Mouse (Mus musculus): ENCODE measurements around the gene Efl1.
"Not testable (repeated sequence)": the region's sequence is repeated elsewhere in the genome, so short reads cannot be mapped to it uniquely, and the experiment has no call there.

The Efl1 gene

DNA sequence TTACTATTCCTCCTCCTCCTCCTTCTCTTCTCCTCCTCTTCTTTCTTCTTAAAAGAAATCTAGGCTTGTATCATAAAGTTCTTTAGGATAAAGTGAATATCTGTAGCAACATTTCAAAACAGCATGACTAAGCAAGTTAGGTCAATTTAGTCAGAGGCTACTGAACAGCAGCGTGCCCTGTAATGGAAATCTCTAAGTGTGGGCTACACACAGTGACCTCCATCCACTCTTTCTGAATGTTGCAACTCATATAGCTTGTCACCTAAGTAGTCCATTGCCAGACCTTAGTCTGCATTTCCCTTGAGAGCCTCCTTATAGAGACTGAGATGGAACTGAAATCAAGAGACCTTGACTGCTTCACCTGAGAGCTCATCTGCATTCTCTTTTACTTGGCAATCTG is 116.5 kb downstream of the Efl1 start:
- no peak for DNase-seq

DNA sequence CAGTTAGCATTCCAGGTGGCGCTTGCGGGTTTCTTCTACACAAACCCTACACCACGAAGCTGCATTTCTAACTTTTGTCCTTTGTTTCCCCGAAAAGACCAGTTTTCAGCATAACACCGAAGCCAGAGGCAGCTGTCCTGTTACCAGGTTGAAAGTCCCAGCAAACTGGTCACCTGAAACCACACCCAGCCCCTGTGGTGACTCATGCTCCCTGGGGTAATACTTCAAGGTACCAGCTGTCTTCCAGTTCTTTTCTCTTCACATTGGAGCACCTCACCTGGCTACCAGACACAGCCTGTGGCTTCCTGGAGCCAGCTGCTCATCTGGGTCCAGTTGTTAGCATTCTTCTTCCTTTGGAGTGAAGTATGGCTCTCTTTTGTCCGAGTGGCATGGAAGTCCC is 118.2 kb downstream of the Efl1 start:
- DNase-seq: no peak

DNA sequence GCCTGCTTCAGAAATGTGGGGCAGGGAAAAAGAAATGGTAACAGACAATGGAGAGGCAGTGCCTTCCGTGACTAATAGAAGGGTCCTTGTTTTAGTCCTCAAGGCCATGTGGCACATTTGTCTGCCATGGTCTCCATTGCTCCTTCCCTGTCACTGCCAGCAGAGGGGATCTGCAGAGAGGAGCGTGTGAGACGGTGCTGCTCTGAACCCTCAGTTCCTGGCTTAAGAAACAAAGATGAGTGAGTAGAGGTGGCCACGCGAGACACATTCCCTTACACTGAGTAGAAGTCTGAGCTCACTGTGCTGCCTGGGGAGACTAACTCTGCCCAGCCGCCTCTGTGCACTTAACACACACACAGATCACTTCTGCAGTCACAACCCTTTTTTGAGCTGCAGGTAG is 121.8 kb downstream of the Efl1 start:
- DNase-seq: peak; percentile 32

DNA sequence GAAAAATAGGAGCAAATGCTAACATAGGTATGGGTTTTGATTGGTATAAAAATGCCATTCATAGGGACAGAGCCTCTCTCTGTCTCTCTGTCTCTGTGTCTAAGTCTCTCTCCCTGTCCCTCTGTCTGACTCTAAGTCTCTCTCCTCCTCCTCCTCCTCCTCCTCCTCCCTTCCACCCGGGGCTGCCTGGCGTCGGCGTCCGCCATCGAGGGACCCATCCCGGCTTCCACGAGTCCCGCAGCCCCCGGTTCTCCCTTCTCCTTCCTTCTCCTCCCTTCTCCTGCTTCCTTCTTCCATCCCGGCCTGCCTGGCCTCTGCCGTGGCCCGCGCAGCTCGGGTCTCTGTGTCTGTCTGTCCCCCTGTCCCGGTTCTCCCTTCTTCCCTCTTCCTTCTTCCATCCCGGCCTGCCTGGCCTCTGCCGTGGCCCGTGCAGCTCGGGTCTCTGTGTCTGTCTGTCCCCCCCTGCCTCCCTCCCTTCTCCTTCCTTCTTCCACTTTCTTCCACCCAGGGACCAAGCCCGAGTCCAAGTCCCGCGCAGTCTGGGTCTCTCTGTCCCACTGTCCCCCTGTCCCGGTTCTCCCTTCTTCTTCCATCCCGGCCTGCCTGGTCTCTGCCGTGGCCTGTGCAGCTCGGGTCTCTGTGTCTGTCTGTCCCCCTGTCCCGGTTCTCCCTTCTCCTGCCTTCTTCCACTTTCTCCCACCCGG is 122.7 kb downstream of the Efl1 start:
- not testable (repeated sequence) for DNase-seq

DNA sequence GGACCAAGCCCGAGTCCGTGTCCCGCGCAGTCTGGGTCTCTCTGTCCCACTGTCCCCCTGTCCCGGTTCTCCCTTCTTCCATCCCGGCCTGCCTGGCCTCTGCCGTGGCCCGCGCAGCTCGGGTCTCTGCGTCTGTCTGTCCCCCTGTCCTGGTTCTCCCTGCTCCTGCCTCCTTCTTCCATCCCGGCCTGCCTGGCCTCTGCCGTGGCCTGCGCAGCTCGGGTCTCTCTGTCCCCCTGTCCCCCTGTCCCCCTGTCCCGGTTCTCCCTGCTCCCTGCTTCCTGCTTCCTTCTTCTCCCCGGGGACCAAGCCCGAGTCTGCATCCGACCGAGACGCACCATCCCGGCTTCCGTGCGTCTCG is 123.2 kb downstream of the Efl1 start:
- not testable (repeated sequence) for DNase-seq

DNA sequence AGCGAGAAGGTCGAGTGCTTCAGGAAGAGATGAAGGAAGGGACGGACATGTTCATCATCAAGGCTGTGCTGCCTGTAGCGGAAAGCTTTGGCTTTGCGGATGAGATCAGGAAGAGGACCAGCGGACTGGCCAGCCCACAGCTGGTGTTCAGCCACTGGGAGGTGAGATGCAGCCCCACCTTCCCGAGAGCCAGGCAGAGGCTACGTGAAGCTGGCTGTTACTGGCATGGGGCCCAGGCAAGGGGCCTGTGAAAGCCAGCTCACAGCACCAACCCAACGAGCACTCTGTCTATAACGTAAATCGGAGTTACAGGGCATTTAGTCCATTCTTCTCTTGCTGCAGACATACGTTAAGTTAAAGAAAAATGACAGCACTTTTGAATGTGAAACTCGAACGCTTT is 124.1 kb downstream of the Efl1 start:
- DNase-seq: peak; percentile 35

DNA sequence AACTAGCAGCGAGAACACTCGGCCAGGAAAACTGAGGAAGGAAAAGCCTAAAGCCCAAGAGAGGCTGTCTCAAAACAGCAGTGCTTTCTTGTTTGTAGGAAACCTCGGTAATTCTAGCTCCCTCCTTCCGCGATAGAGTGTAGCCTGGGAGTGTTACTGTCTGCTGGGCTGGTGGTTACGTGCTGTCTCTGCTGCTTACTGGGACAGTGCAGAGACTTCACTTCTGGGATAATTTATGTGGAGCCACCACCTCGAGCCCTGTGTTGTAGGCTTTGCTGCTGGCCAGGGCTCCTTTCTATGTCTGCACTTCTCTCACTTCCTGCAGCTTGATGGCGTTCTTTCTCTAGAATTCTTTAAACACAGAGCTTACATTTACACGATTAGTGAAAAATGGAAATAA is 124.7 kb downstream of the Efl1 start:
- DNase-seq: peak; percentile 33

DNA sequence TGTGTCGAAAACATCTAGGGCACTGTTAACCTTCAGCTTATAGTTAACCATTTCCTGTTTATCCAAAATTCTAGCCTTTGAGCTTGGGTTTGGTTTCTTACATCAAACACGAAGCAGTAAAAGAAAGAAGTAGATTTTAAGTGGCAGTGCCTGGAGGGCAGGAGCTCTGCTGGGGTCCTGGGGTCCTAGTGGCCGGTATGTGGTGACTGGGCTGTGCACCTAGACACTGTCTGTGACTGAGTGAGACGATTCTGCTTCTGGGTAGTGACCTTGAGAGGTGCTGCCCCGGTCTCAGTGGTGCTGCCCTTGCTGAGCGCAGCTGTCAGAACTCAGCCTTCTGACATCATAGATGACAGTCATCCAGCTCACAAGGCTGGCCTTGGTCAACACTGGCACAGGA is 125.5 kb downstream of the Efl1 start:
- peak; percentile 48 for DNase-seq

DNA sequence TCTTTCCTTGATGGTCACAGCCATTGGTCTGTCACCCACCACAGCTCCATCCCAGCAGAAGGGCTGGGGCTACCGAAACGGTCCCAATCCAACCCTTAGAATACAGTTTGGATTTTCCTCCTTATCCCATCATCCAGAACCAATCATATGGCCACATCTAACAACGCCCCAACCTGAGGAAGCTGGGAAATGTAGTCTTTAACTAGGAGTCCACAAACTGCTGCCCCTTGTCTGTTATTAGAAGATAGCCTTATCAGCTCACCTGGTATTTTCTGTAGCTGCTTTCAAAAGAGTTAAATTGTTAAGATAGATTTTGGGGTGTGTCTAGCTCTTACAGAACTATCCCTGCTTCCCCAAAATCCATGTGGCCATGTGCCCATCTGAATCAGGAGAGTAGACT is 126.7 kb downstream of the Efl1 start:
- no peak for DNase-seq

DNA sequence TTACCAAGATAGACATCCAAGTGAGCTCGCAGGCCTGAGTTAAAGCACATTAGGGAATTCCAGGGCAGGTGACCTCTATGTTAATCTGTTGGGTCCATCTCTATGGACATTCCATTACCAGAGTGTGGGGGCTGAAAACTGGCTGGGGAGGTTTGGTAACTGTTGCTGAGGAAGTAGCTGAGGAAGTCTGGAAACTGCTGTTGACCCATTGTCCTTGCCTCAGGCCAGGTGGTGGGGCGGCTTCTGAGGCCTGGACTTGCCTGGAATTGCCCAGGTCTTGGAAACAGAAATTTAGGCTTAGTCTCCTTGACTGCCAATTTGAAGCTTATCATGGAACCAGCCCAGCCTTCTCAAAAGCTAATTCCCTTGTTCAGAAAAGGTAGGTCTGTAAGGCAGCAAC is 134.7 kb downstream of the Efl1 start:
- no peak for DNase-seq

DNA sequence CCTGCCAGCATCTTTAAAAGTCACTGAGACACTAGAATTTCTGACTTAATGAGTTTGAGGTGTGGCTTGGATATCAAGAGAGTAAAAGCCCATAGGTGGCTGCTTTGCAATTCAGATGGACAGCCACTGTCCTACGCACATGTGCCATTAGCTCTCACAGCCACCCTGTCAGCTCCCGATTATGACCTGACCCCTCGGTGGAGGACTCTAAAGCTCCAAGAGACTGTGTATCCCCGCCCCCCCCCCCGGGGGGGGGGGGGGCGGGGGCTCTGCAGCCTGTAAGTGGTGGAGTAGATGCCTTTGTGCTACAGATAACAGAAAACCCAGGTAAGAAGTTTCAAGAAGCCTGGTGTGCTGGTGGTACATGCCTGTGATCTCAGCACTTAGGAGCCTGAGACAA is 135.3 kb downstream of the Efl1 start:
- no peak for DNase-seq

DNA sequence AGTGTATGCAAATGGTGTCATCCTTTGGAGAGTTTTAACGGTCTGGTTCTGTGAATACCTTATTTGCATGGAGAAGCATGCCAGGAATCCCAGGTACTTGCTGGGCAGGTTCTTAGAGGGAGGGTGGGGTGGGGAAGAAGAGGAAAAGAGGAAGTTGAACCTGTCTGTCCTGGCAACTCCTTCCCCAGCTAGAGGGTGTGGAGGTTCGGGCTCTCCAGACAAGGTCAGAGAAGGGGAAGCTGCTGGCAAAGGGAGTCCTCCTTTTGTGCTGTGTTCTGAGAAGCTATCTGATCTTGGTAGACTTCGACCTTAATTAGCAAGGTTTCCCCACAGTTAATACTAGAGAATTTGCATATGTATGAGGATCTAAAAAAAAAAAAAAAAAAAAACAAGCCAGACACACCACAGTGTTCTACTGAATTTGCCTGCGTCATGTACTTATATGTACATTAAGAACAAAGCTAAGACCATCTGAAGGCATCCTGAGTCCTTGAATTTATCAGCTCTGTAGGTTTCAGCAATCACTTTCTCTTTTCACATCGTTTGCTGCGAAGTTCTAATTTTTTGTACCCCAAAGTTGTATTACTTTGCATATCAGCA is 137.0 kb downstream of the Efl1 start:
- no peak for DNase-seq

DNA sequence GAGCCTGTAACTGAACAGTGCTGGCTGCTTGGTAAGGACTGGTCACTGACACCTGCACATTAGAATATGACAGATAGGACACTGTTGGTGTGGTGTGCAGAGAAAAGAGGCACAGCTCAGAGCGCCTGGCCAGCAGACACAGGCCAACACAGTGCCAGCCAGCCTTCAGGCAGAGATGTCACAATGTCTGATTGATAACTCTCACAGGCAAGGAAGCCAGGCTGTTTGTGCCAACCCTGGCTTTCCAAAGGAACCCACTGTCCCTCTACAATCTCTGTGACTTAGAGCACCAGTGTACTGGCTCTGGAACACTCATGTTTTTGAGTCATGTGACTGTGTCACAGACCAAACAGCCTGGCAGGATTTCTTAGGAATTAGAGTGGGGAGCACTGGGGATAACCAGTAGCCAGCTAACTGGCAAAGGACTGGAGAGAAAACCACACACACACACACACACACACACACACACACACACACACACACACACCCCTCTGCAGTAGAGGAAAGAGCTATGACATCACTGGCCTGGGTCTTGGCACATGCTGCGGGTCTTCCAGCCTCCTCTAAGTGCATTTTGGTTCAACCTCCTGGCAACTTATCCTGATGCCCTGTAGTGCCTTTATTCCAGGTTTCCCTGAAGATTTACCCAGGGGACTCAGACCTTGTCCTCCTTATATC is 137.7 kb downstream of the Efl1 start:
- no peak for DNase-seq

DNA sequence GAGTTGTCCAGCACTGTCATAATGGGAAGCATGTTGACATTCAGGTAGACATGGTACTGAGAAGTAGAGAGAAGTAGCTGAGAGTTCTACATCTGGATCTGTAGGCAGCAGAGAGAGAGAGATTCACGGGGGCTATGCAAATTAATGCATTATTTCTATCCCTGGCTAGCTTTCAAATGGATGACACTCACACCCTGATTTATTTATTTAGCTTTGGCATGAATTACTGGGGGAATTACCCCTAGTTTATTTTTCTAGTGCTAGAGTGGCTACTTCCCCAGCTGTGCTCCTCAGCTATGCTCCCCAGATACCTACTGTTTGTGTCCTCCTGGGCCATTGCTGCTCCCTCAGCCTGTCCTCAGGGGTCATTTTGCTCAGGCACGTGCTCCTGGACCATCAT is 144.2 kb downstream of the Efl1 start:
- DNase-seq: no peak

DNA sequence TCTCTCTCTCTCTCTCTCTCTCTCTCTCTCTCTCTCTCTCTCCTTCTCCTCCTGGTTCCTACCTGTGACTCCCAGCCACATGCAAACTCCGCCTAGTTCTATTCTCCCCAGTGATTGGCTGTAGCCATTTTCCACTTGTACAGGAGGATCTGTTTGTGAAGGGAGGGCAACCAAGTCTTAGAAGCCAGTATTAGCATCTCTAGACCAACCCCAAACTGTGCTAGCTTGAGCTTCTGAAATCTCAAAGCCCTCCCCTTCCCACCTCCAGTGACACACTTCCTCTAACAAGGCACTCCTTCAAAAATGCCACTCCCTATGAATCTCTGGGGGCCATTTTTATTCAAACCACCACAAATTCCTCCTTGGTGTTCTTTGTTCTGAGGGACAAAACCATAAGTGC is 144.7 kb downstream of the Efl1 start:
- no peak for DNase-seq

DNA sequence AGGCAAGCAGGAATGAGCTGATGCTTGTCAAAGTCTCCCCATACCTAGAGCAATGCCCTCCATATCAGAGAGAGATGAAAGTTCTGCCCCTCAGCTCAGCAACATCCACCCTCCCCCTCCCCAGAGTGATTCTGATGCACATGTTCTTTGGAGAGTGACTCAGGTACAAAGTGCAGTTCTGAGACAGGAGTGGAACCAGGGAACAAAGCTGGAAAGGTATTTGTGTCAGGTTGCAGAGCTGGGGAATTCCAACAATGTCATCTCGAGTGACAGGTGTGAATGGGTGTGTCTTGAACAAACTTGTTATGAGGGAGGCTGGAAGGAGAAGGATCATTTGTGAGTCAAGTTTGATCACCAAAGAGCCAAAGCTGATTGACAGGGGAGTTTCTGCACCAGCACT is 146.1 kb downstream of the Efl1 start:
- no peak for DNase-seq

DNA sequence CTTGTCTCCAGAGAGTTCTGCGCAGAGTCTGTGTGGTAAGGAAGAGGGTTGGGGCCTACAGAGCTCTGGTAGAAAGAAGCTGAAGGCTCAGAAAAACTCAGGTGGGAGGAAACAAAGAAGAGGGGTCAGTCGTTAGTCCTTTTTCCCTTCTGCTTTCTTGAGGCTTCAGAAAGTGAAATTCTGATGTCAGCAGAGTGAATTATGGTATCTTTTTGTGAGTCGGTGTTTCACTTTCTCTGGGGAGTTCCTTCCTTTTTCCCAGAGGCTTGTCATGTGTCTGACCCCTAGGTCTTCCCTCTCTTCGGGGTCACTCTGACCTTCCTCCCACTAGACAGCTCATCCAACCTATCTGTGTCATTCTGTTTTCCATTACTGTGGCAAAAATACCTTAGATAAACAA is 153.8 kb downstream of the Efl1 start:
- DNase-seq: no peak

DNA sequence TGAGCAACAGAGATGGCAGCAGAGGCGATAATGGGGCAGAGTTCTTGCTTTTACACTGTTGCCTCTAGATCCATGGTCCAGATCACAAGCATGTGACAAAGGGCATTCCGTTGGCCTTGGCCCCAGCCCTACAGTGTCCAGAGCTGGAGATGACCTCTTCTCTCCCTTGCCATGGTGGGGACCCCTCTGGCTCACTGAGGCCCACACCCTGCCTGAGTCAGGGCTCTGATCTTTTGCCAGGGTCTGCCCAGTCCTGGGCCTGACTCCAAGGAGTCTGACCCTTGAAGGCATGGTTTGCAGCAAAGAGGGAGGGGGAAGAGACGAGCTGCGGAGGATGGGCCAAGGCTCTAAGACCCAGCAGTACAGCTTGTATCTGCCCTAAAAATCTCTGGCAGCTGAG is 159.8 kb downstream of the Efl1 start:
- DNase-seq: no peak

DNA sequence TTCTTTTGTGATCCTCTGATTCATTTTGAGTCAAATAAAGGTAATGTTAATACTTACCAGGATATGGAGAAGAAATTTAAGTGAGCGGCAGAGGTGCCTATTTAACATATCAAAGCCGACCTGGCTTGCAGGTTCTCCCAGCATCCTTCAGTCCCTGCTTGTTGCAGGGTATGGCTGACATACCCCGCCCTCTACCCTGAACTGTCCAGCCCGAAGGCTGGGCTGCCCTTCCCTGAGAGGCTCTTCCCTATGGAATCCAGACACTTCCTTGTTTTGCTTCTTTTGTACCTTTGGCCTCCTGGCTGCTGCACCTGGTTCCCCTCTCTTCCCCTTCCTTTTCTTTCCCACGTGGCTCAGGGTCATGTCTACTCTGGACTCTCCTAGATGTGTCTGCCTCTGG is 160.7 kb downstream of the Efl1 start:
- DNase-seq: no peak

DNA sequence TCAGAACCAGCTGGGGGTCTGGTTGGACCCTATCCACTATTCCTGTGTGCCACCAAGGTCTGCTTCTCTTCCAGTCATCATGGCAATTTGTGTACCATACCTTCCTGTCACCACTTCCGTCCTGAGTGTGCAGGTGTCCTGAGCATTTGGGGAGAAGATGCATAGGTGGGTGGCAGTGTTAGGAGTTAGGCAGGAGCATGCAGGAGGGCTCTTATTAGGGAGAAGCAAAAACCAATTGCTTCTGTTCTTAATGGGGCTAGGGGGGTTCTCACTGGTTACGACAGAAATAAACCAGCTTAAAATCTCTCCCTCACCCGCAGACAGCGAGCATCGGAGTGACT is 162.4 kb downstream of the Efl1 start:
- no peak for DNase-seq

DNA sequence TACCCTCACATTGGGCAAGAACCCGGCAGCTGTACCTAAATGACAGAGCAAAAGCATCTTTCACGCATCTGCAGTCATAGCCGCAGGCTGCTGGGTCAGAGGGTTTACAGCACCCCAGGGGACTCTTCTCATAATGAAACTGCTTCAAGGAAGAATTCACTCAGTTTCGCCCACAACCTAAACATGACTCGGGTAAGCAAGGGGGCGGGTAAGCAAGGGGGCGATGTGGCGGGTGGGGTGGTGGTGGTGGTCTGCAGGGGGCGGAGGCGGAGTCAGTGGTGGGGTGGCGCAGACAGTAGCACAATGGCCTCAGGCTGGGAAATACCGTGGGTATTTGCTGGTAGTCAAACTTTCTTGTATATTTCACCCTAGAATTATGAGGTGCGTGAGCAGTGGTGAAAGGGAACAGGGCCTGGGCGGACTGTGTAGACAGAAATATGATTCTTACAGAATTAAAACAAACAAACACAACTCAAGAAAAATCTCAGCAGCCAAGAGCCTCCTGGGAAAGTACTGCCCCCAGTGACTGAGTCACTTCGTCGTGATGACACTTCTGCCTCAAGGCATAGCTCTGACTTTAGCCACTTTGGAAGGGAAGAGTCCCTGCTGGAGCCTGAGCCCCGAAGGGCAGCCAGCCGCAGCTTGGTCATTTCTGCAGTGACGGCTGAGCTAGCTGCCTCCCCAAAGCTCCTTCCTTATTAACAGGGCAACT is 162.9 kb downstream of the Efl1 start:
- DNase-seq: no peak

DNA sequence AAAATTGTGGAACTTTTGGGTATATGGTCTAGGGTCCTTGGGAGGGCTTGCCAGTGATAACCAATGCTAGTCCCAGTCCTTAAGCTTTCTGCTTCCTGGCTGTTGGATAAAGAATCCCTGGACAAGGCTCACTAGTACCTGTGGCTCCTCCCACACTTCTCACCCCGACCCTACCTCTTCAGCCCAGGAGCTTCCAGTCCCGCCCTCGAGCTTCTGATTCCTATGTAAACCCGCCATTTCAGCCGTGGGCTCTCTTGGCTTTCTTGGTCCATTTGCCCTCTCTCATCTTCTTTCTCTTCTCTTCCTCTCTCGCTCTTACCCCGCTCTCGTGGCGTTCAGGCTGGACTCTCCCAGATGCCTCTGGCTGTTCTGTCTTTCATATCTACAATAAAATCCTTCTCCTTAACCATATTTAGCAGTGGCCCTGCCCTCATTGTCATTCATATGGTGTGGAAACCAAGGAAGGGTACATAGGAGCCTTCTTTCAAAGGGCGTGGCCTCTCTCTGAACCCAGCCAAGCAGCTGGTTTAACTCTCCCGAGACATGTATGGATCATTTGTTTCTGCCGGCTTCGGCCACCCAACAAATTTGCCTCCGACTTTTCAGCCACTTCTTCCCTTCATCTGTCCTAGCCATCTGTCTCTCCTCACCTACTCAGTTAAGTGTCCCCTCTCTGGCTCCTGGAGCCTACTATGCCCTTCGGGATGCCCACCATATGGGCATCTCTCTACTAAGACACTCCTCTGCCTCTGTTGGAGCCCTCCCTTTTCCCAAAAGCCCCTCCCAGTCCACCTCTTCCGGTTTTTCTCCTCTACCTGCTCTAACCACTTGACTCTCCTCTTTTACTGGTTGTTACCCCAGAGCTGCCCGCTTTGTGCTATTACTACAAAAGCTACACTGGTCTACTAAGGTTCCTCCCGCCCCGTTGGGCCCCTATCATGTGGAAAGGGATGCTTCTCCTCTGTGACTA is 164.1 kb downstream of the Efl1 start:
- no peak for DNase-seq

DNA sequence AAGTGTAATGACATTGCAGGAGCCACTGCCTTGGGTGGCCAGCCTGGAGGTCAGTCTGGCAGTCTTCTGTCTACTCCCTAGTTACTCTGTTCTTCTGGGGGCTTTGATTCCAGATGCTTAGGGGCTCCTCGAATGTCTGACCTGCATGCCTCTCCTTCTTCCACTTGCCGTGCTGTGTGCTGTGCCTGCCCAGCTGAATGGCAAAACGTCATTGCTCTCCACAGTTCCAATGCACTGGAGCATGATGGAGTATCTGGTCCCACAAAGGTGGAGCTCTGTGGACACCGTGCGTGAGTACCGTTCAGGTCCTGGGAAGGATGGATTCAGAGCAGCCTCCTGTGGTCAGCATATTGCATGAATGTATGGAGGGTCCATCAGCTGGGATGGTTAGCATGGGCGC is 171.1 kb downstream of the Efl1 start:
- DNase-seq: no peak
